Mouse (Mus musculus) lung, embryonic 14.5 days (tissue): ENCODE data around the gene Il16. TPM values are rescaled to one million over a fixed set of nuclear protein-coding genes. Genes with fewer than 3 reads are reported as not detected.

Source experiments
- ATAC-seq: fragments of 200-750 bp; cut with Nextera tagmentation; 2 replicates; pipeline ENCODE4 v1.8.0; 2017; ENCODE audit warnings: mild to moderate bottlenecking, moderate TSS enrichment, moderate library complexity; ENCODE audit not compliant: insufficient read depth
- DNase-seq: peaks from one replicate; pipeline ENCODE4 v3.0.0-alpha.2; 2015
- H3K27ac ChIP-seq: fragments of 300-500 bp; sonication (generic); 2 replicates; pipeline ENCODE4 v1.5.1; 2014; ENCODE audit warnings: low read depth, mild to moderate bottlenecking, moderate library complexity
- H3K27me3 ChIP-seq: fragments of 300-500 bp; sonication (generic); 2 replicates; pipeline ENCODE4 v1.6.1; 2014; ENCODE audit warnings: low read length, control low read depth; ENCODE audit not compliant: insufficient read depth
- H3K36me3 ChIP-seq: fragments of 300-500 bp; sonication (generic); 2 replicates; pipeline ENCODE4 v1.6.1; 2014; ENCODE audit warnings: control low read depth; ENCODE audit not compliant: insufficient read depth
- H3K4me1 ChIP-seq: fragments of 300-500 bp; sonication (generic); 2 replicates; pipeline ENCODE4 v1.6.1; 2014; ENCODE audit warnings: antibody characterized with exemption, control low read depth; ENCODE audit not compliant: insufficient read depth
- H3K4me2 ChIP-seq: fragments of 300-500 bp; sonication (generic); 2 replicates; pipeline ENCODE4 v1.6.1; 2014; ENCODE audit warnings: mild to moderate bottlenecking
- H3K4me3 ChIP-seq: fragments of 300-500 bp; sonication (generic); 2 replicates; pipeline ENCODE4 v1.5.1; 2014; ENCODE audit warnings: low read depth, low read length
- H3K9ac ChIP-seq: fragments of 300-500 bp; sonication (generic); 2 replicates; pipeline ENCODE4 v1.6.1; 2014
- H3K9me3 ChIP-seq: fragments of 300-500 bp; sonication (generic); 2 replicates; pipeline ENCODE4 v1.6.1; 2016; ENCODE audit warnings: low read depth, low read length, control low read depth
- CTCF ChIP-seq: IDR thresholded peaks from 2 replicates; pipeline ENCODE4 v1.5.1; 2016; ENCODE audit warnings: antibody characterized with exemption, low read depth
- WGBS: fragments of 180-500 bp; shearing (Covaris S2); extraction: QIAGEN DNeasy Blood & Tissue Kit; methylation state at CpG from one replicate; pipeline ENCODE4 v1.1.7; 2014; 5-methylcytosine and 5-hydroxymethylcytosine counted together
- polyA plus RNA-seq: library from polyadenylated mRNA; unstranded; fragments of >200 nt; fragmentation: Nextera tagmentation; extraction: Ambion mirVana; gene quantifications from 2 replicates; pipeline ENCODE4 v1.2.1, GENCODE M21; 2014

Il16 gene
- polyA plus RNA-seq, 1 experiment from 2014 or later: 2.3 TPM

GRCm38 (mm10) chr7:83635726-83636125 is 109.8 kb downstream of the Il16 start:
- DNase-seq (no peak), ATAC-seq (no peak)
- 81% methylated on average over 2 of the region's 2 CpGs for WGBS
- Histone ChIP-seq H3K4me2 (no peak overlapping the region), H3K4me3 (no peak overlapping the region), H3K9me3 (no peaks in the 10 kb centered on the region), H3K27me3 (no peaks in the 10 kb centered on the region), H3K27ac (no peak overlapping the region), H3K36me3 (peaks cover 11% of the 10 kb centered on the region; the same call in 1 of the 2 replicates), H3K9ac (no peak overlapping the region), H3K4me1 (peaks cover 15% of the 10 kb centered on the region)
- no peak for TF ChIP-seq CTCF

GRCm38 (mm10) chr7:83633856-83634255 is 111.7 kb downstream of the Il16 start:
- 77% methylated on average over 6 of the region's 6 CpGs for WGBS
- no peak for TF ChIP-seq CTCF
- no peak overlapping the region for H3K4me3 ChIP-seq

GRCm38 (mm10) chr7:83632682-83633120 is 112.8 kb downstream of the Il16 start:
- peak overlapping the region; percentile 61 for H3K4me3 ChIP-seq
- TF ChIP-seq CTCF: no peak
- 39% methylated on average over 6 of the region's 6 CpGs for WGBS
- peaks cover 16% of the 10 kb centered on the region for H3K4me1 ChIP-seq
- no peak for DNase-seq
- peaks cover 3% of the 10 kb centered on the region; the same call in 1 of the 2 replicates for H3K36me3 ChIP-seq
- no peak for ATAC-seq
- peak overlapping the region; percentile 70 for H3K9ac ChIP-seq
- no peak overlapping the region for H3K27ac ChIP-seq
- H3K27me3 ChIP-seq: no peaks in the 10 kb centered on the region
- peak overlapping the region; percentile 62 for H3K4me2 ChIP-seq
- H3K9me3 ChIP-seq: no peaks in the 10 kb centered on the region

More at GRCm38 (mm10) chr7:83633856-83634255, 111.7 kb downstream of the Il16 start:
- H3K27me3 ChIP-seq: no peaks in the 10 kb centered on the region
- H3K9me3 ChIP-seq: no peaks in the 10 kb centered on the region
- peaks cover 6% of the 10 kb centered on the region; the same call in 1 of the 2 replicates for H3K36me3 ChIP-seq
- H3K27ac ChIP-seq: no peak overlapping the region
- H3K9ac ChIP-seq: no peak overlapping the region
- no peak overlapping the region for H3K4me2 ChIP-seq
- H3K4me1 ChIP-seq: peaks cover 16% of the 10 kb centered on the region
- ATAC-seq (no peak), DNase-seq (no peak)

GRCm38 (mm10) chr7:83631828-83632681 is 113.5 kb downstream of the Il16 start, which contains the start of gene Stard5:
Gene Stard5, plus strand, starts transcription at chr7:83631959.
- peak; percentile 98 for ATAC-seq
- peak; percentile 31 for TF ChIP-seq CTCF
- DNase-seq: peak; percentile 98
- under 1% methylated on average over 35 of the region's 35 CpGs for WGBS
- 0 out of 2 replicates have a peak within 1 kb of the TSS, but pooled peaks have one; percentile 39 for H3K27ac ChIP-seq
- H3K4me3 ChIP-seq: peak within 1 kb of the TSS; percentile 61
- peak within 1 kb of the TSS; percentile 62 for H3K4me2 ChIP-seq
- no peaks in the 10 kb centered on the region for H3K9me3 ChIP-seq
- H3K36me3 ChIP-seq: no peaks in the 10 kb centered on the region; the same call in 1 of the 2 replicates
- H3K9ac ChIP-seq: peak within 1 kb of the TSS; percentile 70
- peaks cover 16% of the 10 kb centered on the region for H3K4me1 ChIP-seq
- H3K27me3 ChIP-seq: no peaks in the 10 kb centered on the region

GRCm38 (mm10) chr7:83631073-83631827 is 114.3 kb downstream of the Il16 start:
- no peaks in the 10 kb centered on the region for H3K27me3 ChIP-seq
- peaks cover 16% of the 10 kb centered on the region for H3K4me1 ChIP-seq
- ATAC-seq (peak; percentile 21), DNase-seq (peak; percentile 25)
- H3K9me3 ChIP-seq: no peaks in the 10 kb centered on the region
- 9% methylated on average over 11 of the region's 11 CpGs for WGBS
- peak overlapping the region; percentile 61 for H3K4me3 ChIP-seq
- H3K36me3 ChIP-seq: no peaks in the 10 kb centered on the region
- no peak for TF ChIP-seq CTCF
- no peak overlapping the region for H3K27ac ChIP-seq
- H3K4me2 ChIP-seq: peak overlapping the region; percentile 62
- peak overlapping the region; percentile 49 for H3K9ac ChIP-seq

GRCm38 (mm10) chr7:83627369-83627768 is 118.2 kb downstream of the Il16 start:
- H3K27me3 ChIP-seq: no peaks in the 10 kb centered on the region
- TF ChIP-seq CTCF: no peak
- H3K4me2 ChIP-seq: no peak overlapping the region
- no peaks in the 10 kb centered on the region for H3K9me3 ChIP-seq
- H3K4me3 ChIP-seq: no peak overlapping the region
- no peak for DNase-seq
- no peak for ATAC-seq
- no peak overlapping the region for H3K27ac ChIP-seq
- peaks cover 8% of the 10 kb centered on the region for H3K4me1 ChIP-seq
- H3K9ac ChIP-seq: no peak overlapping the region
- H3K36me3 ChIP-seq: no peaks in the 10 kb centered on the region
- whole genome bisulfite sequencing: 74% methylated on average over 4 of the region's 4 CpGs
